In genomic region chr7:96859077-96859476, GRCm38 (mm10) we compare ENCODE assay signal across 23 mouse cellular contexts.
DNase-seq lines count a peak whose midpoint lies in the region; ATAC-seq and TF ChIP-seq lines count a peak whose summit lies in the region.
"Had no signal": no experiment of that assay in that cellular context is flagged by ENCODE, and none has a peak within 500 bp of the region (broad histone marks: within the 10 kb centered on the region; RNA-seq: fewer than 3 reads in every experiment).

No protein-coding gene starts in this region.

- WGBS in forebrain, embryonic 15.5 days, result 75% methylated on average over 2 of the region's 2 CpGs
- 88% methylated on average over 2 of the region's 2 CpGs for WGBS in forebrain, embryonic 12.5 days
- WGBS in midbrain, embryonic 10.5 days, result 96% methylated on average over 2 of the region's 2 CpGs
- WGBS in midbrain, embryonic 14.5 days, result 81% methylated on average over 2 of the region's 2 CpGs

- no peaks in the 10 kb centered on the region for H3K4me1 ChIP-seq in forebrain, embryonic 15.5 days
- H3K4me1 ChIP-seq in forebrain, embryonic 12.5 days, result peaks cover 4% of the 10 kb centered on the region; the same call in 1 of the 2 replicates
- H3K4me1 ChIP-seq in midbrain, embryonic 10.5 days, result no peaks in the 10 kb centered on the region
- peaks cover 5% of the 10 kb centered on the region for H3K4me1 ChIP-seq in midbrain, embryonic 14.5 days (ENCODE audit: control insufficient read depth, insufficient read depth, low read length)

- no peak overlapping the region for H3K27ac ChIP-seq in forebrain, embryonic 15.5 days (replicated peaks)
- no peak overlapping the region for H3K27ac ChIP-seq in forebrain, embryonic 12.5 days
- H3K27ac ChIP-seq in midbrain, embryonic 10.5 days (replicated peaks), result peak overlapping the region; percentile 28; the same call in 1 of the 2 replicates
- H3K27ac ChIP-seq in midbrain, embryonic 14.5 days (replicated peaks; ENCODE audit: low read depth, low read length), result no peak overlapping the region

- no peaks in the 10 kb centered on the region for H3K79me2 ChIP-seq in myocyte (ENCODE audit: control insufficient read depth, insufficient read depth)

- no peak overlapping the region for H3ac ChIP-seq in myocyte (ENCODE audit: control insufficient read depth, insufficient read length)

- no peaks in the 10 kb centered on the region for H3K27me3 ChIP-seq in forebrain, embryonic 15.5 days
- no peaks in the 10 kb centered on the region for H3K27me3 ChIP-seq in forebrain, embryonic 12.5 days
- H3K27me3 ChIP-seq in midbrain, embryonic 10.5 days (ENCODE audit: low read depth, poor library complexity, severe bottlenecking), result no peaks in the 10 kb centered on the region
- H3K27me3 ChIP-seq in midbrain, embryonic 14.5 days (ENCODE audit: control insufficient read depth, insufficient read depth, low read length), result no peaks in the 10 kb centered on the region
- no peaks in the 10 kb centered on the region for H3K27me3 ChIP-seq in myocyte (ENCODE audit: control insufficient read depth, insufficient read depth, insufficient read length)
- H3K27me3 ChIP-seq: CH12.LX, Patski had no signal

- DNase-seq in midbrain, embryonic 10.5 days (ENCODE audit: low spot score), result no peak
- DNase-seq in midbrain, embryonic 14.5 days, result no peak
- peak; percentile 38 for DNase-seq in MN1 (ENCODE audit: low spot score)
- DNase-seq in ovary, postnatal 14 days (ENCODE audit: low spot score), result no peak
- DNase-seq: adrenal gland, adult 2 months; adrenal gland, adult 8-10 months; adrenal gland, postnatal 10 days; adrenal gland, postnatal 14 days; adrenal gland, postnatal 25 days; adrenal gland, postnatal 36 days; B cell, adult 2 months; cerebellum, adult 11 months; cerebellum, adult 11-12 months; cerebellum, adult 18-20 months had no signal

- TF ChIP-seq POLR2A in myocyte (IDR thresholded peaks at IDR 0.05; ENCODE audit: insufficient read length, low read depth), result no peak

- ATAC-seq in forebrain, embryonic 15.5 days (replicated peaks), result peak; percentile 57; the same call in 1 of the 2 replicates
- no peak; the same call in 1 of the 2 replicates for ATAC-seq in forebrain, embryonic 12.5 days (ENCODE audit: low FRiP score)
- ATAC-seq in midbrain, embryonic 14.5 days (ENCODE audit: low FRiP score, low TSS enrichment), result no peak
- no peak for ATAC-seq in erythroblast, adult 5-6 weeks (replicated peaks; ENCODE audit: low FRiP score, poor library complexity, severe bottlenecking)
- ATAC-seq: activated CD4-positive, CD25-positive, alpha-beta regulatory T cell, adult 4 months; CD4-positive, CD25-positive, alpha-beta regulatory T cell, adult 4 months; Patski had no signal

- H3K4me3 ChIP-seq in forebrain, embryonic 15.5 days, result no peak overlapping the region
- H3K4me3 ChIP-seq in forebrain, embryonic 12.5 days (replicated peaks), result no peak overlapping the region
- H3K4me3 ChIP-seq in midbrain, embryonic 10.5 days, result no peak overlapping the region
- no peak overlapping the region for H3K4me3 ChIP-seq in midbrain, embryonic 14.5 days (replicated peaks; ENCODE audit: low read depth, low read length)
- no peak overlapping the region for H3K4me3 ChIP-seq in myocyte

- no peak overlapping the region for H3K9ac ChIP-seq in forebrain, embryonic 15.5 days (replicated peaks)
- no peak overlapping the region for H3K9ac ChIP-seq in forebrain, embryonic 12.5 days
- no peak overlapping the region for H3K9ac ChIP-seq in midbrain, embryonic 14.5 days (replicated peaks; ENCODE audit: low read length)

- H3K36me3 ChIP-seq in forebrain, embryonic 15.5 days, result 0 out of 2 replicates have a peak, but pooled peaks cover 14% of the 10 kb centered on the region
- peaks cover 13% of the 10 kb centered on the region; the same call in 1 of the 2 replicates for H3K36me3 ChIP-seq in forebrain, embryonic 12.5 days (replicated peaks)
- peaks cover 72% of the 10 kb centered on the region for H3K36me3 ChIP-seq in midbrain, embryonic 10.5 days
- 0 out of 2 replicates have a peak, but pooled peaks cover 9% of the 10 kb centered on the region for H3K36me3 ChIP-seq in midbrain, embryonic 14.5 days (ENCODE audit: control insufficient read depth, insufficient read depth, low read length)
- H3K36me3 ChIP-seq in myocyte (ENCODE audit: control insufficient read depth, insufficient read depth), result no peaks in the 10 kb centered on the region
- H3K36me3 ChIP-seq: G1E had no signal

- no peak overlapping the region for H3K4me2 ChIP-seq in forebrain, embryonic 15.5 days (replicated peaks)
- no peak overlapping the region for H3K4me2 ChIP-seq in forebrain, embryonic 12.5 days
- H3K4me2 ChIP-seq in midbrain, embryonic 14.5 days (ENCODE audit: low read length), result no peak overlapping the region
- H3K4me2 ChIP-seq in myocyte (ENCODE audit: low read depth), result no peak overlapping the region

- H3K9me3 ChIP-seq in forebrain, embryonic 15.5 days, result no peaks in the 10 kb centered on the region
- no peaks in the 10 kb centered on the region for H3K9me3 ChIP-seq in forebrain, embryonic 12.5 days
- no peaks in the 10 kb centered on the region for H3K9me3 ChIP-seq in midbrain, embryonic 10.5 days (replicated peaks)
- no peaks in the 10 kb centered on the region for H3K9me3 ChIP-seq in midbrain, embryonic 14.5 days (ENCODE audit: control insufficient read depth, low read length)
- H3K9me3 ChIP-seq: G1E had no signal

TF ChIP-seq in myocyte, 11 proteins besides CTCF, POLR2A, EP300 and RAD21:
- TF ChIP-seq MYOG (IDR thresholded peaks at IDR 0.05; ENCODE audit: control insufficient read depth in 1 of 3, insufficient read depth in 1 of 3, insufficient read length in 2 of 3, low read depth in 2 of 3) (peak in 2 of 3 experiments; percentile 48 to 70), TCF12 (IDR thresholded peaks at IDR 0.05; ENCODE audit: insufficient read depth, poor library complexity, severe bottlenecking) (no peak), MYOD1 (IDR thresholded peaks at IDR 0.05; ENCODE audit: control insufficient read depth in 1 of 3, insufficient read length in 2 of 3, low read depth in 2 of 3) (peak in 2 of 3 experiments; percentile 69 to 72)
TF ChIP-seq in myocyte: peak in this region for 2.
